Mouse (Mus musculus): Measurements from ENCODE around the gene Dgkd.

DNA sequence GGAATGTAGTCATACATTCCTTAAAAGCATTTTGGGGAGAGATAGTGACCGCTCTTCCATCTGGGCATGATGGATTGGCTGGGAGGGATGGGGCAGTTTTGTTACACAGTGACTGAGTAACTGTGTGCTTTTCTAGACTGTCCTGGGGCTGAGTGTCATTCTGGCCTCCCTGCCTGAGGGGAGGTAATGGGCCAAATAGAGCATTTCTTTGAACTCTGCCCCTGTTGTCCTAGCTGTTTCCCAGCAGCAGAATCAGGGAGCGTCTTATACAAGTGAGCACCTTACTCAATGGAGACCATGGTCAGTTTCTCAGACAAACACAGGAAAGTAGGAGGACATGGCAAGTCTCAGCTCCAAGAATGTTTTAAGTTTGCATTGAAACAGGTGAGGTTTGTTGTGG lies 43.8 kb downstream of the Dgkd start:
- TF ChIP-seq CTCF (conservative IDR thresholded peaks at IDR 0.05; ENCODE audit: insufficient read depth, insufficient read length, low read depth, low read length) (no peak), POLR2A (IDR thresholded peaks at IDR 0.05; ENCODE audit: low read depth, low read length) (no peak)
